16 mouse cellular contexts compared by ENCODE assay signal in the genomic region with DNA sequence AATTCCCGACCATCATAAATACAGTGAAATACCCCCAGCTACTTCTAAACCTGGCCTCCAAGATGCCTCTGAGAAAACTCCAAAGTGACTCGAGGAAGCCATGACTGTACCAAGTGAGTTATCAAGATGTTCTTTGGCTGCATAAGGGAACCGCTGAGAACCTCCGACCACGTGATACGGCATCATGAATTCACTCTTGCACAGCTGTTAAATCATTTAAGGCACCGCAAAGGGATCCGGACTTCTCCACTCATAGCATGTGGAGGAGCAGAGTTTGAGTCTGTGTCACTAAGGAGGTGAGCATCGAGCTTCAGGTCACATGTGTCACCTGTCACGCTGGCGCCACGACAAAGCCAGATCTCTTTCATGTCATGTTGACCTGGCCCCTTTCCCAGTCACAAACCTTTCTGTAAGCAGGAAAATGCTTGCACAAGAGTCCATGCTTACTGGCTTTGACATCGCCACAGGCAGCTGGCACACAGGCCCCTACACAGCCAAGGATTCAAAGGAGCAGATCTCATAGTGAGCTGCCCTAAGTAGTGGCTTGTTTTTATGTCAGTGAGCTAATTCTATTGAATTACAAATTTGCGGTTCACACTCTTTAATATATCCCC. TPM values are rescaled to one million over a fixed set of nuclear protein-coding genes. Genes with fewer than 3 reads are reported as not detected.
DNase-seq lines count a peak whose midpoint lies in the region; ATAC-seq and TF ChIP-seq lines count a peak whose summit lies in the region.
"Had no signal": no experiment of that assay in that cellular context is flagged by ENCODE, and none has a peak within 500 bp of the region (broad histone marks: within the 10 kb centered on the region; RNA-seq: fewer than 3 reads in every experiment).

No protein-coding gene starts in this region.

- no peak overlapping the region for H3K9ac ChIP-seq in heart, embryonic 12.5 days
- no peak overlapping the region for H3K9ac ChIP-seq in lung, postnatal 0 days (replicated peaks; ENCODE audit: low read depth)
- H3K9ac ChIP-seq: forebrain, embryonic 13.5 days; intestine, embryonic 15.5 days; liver, embryonic 15.5 days; neural tube, embryonic 15.5 days had no signal

- no peak overlapping the region for H3K4me3 ChIP-seq in heart, embryonic 12.5 days
- no peak overlapping the region for H3K4me3 ChIP-seq in lung, postnatal 0 days (ENCODE audit: low read depth, low read length)
- no peak overlapping the region for H3K4me3 ChIP-seq in cerebellum, adult 2 months (replicated peaks; ENCODE audit: insufficient read depth, low read depth, low read length)
- H3K4me3 ChIP-seq: forebrain, embryonic 13.5 days; intestine, embryonic 15.5 days; liver, embryonic 15.5 days; megakaryocyte, embryonic 14.5 days; neural tube, embryonic 15.5 days had no signal

- H3K36me3 ChIP-seq in heart, embryonic 12.5 days: no peaks in the 10 kb centered on the region
- no peaks in the 10 kb centered on the region for H3K36me3 ChIP-seq in lung, postnatal 0 days (ENCODE audit: insufficient read depth, low read length)
- H3K36me3 ChIP-seq: intestine, embryonic 15.5 days; liver, embryonic 15.5 days; neural tube, embryonic 15.5 days had no signal

- 90% methylated on average over 14 of the region's 14 CpGs for WGBS in heart, embryonic 12.5 days
- 75% methylated on average over 14 of the region's 14 CpGs for WGBS in lung, postnatal 0 days
- 32% methylated on average over 14 of the region's 14 CpGs for WGBS in cerebellum, adult 2 months

- H3K9me3 ChIP-seq in heart, embryonic 12.5 days (replicated peaks): no peaks in the 10 kb centered on the region
- H3K9me3 ChIP-seq in lung, postnatal 0 days (ENCODE audit: low read length): no peaks in the 10 kb centered on the region
- H3K9me3 ChIP-seq: forebrain, embryonic 13.5 days; intestine, embryonic 15.5 days; liver, embryonic 15.5 days; megakaryocyte, embryonic 14.5 days; neural tube, embryonic 15.5 days had no signal

- no peak for TF ChIP-seq EP300 in lung, postnatal 0 days (IDR thresholded peaks at IDR 0.05)

- ATAC-seq in heart, embryonic 12.5 days (ENCODE audit: insufficient number of reproducible peaks, low FRiP score): no peak
- ATAC-seq in lung, postnatal 0 days: no peak
- ATAC-seq: forebrain, embryonic 13.5 days; intestine, embryonic 15.5 days had no signal

- TF ChIP-seq POLR2A in cerebellum, adult 2 months (IDR thresholded peaks at IDR 0.05; ENCODE audit: borderline replicate concordance, insufficient read depth, low read length): no peak

- H3K27me3 ChIP-seq in heart, embryonic 12.5 days (replicated peaks): no peaks in the 10 kb centered on the region
- H3K27me3 ChIP-seq in lung, postnatal 0 days (replicated peaks; ENCODE audit: insufficient read depth, low read length): no peaks in the 10 kb centered on the region
- H3K27me3 ChIP-seq in cerebellum, adult 2 months (ENCODE audit: control insufficient read depth, insufficient read depth, low read length): no peaks in the 10 kb centered on the region
- H3K27me3 ChIP-seq: forebrain, embryonic 13.5 days; intestine, embryonic 15.5 days; liver, embryonic 15.5 days; neural tube, embryonic 15.5 days had no signal

- TF ChIP-seq CTCF in lung, postnatal 0 days (IDR thresholded peaks at IDR 0.05): no peak
- no peak for TF ChIP-seq CTCF in cerebellum, adult 2 months (IDR thresholded peaks at IDR 0.05; ENCODE audit: borderline replicate concordance, insufficient read depth, low read depth, low read length)

- no peak overlapping the region for H3K27ac ChIP-seq in heart, embryonic 12.5 days (ENCODE audit: poor library complexity, severe bottlenecking)
- no peak overlapping the region for H3K27ac ChIP-seq in lung, postnatal 0 days (ENCODE audit: low read length)
- no peak overlapping the region for H3K27ac ChIP-seq in cerebellum, adult 2 months (ENCODE audit: insufficient read depth, low read length)
- H3K27ac ChIP-seq: forebrain, embryonic 13.5 days; intestine, embryonic 15.5 days; liver, embryonic 15.5 days; neural tube, embryonic 15.5 days had no signal

- no peak overlapping the region for H3K4me2 ChIP-seq in heart, embryonic 12.5 days
- no peak overlapping the region for H3K4me2 ChIP-seq in lung, postnatal 0 days (replicated peaks; ENCODE audit: low read depth, low read length)
- H3K4me2 ChIP-seq: forebrain, embryonic 13.5 days; intestine, embryonic 15.5 days; liver, embryonic 15.5 days; neural tube, embryonic 15.5 days had no signal

- DNase-seq in heart, adult 11 months: peak; percentile 86
- DNase-seq in lung, postnatal 0 days (ENCODE audit: low spot score): peak; percentile 32
- no peak for DNase-seq in lung, postnatal 14 days
- peak; percentile 51 to 72 for DNase-seq in cerebellum, adult 2 months
- DNase-seq in mesoderm, embryonic 11.5 days (ENCODE audit: low read depth, low spot score): peak; percentile 52
- no peak for DNase-seq in frontal cortex, postnatal 10 days (ENCODE audit: low spot score in 2 of 2)
- DNase-seq: adrenal gland, postnatal 36 days; heart, postnatal 36 days; kidney, postnatal 25 days; right cerebral cortex, adult 18-20 months had no signal

- H3K4me1 ChIP-seq in heart, embryonic 12.5 days (replicated peaks): peaks cover 49% of the 10 kb centered on the region
- H3K4me1 ChIP-seq in lung, postnatal 0 days (ENCODE audit: insufficient read depth, low read depth, low read length): 0 out of 2 replicates have a peak, but pooled peaks cover 4% of the 10 kb centered on the region
- H3K4me1 ChIP-seq in cerebellum, adult 2 months (ENCODE audit: control insufficient read depth, insufficient read depth, low read length): peaks cover 5% of the 10 kb centered on the region
- H3K4me1 ChIP-seq: liver, embryonic 15.5 days had no signal

RNA-seq across cellular contexts. Expression of a gene that starts 49.4 kb away (rescaled TPM):
- 107 TPM in 2 replicates for polyA plus RNA-seq in heart, embryonic 12.5 days (2016; fragmentation: Nextera tagmentation; extraction: Ambion mirVana)
- 80.4 and 86.7 TPM in 2 replicates for polyA plus RNA-seq in lung, postnatal 0 days (2015; fragmentation: Nextera tagmentation; extraction: Ambion mirVana)
- polyA plus RNA-seq in cerebellum, adult 2 months (2012; rRNA removed): 40.7 and 44.3 TPM in 2 replicates

Comparison
In these comparisons a context has a peak if more than half of its experiments do, and no peak if none do; other contexts are left out.
1. DNase-seq: peak in heart, adult 11 months (single experiment), lung, postnatal 0 days (single experiment), cerebellum, adult 2 months (2 of 2) and mesoderm, embryonic 11.5 days (single experiment); none in lung, postnatal 14 days (single experiment) and frontal cortex, postnatal 10 days (0 of 2).